Mouse (Mus musculus): ENCODE data around the gene Angptl6. TPM values are rescaled to one million over a fixed set of nuclear protein-coding genes. Genes with fewer than 3 reads are reported as not detected.
A peak's percentile ranks its signal among the peaks of the same experiment; 100 is the strongest.

Angptl6 gene
- polyA plus RNA-seq, 1 experiment: 2.7 TPM

GRCm38 (mm10) chr9:20866879-20867278 is 12.6 kb downstream of the Angptl6 start:
- H3K4me3 ChIP-seq (ENCODE audit: extremely low read depth, insufficient read depth, insufficient read length): no peak overlapping the region
- 66% methylated on average over 3 of the region's 3 CpGs for WGBS

GRCm38 (mm10) chr9:20862225-20862624 is 17.3 kb downstream of the Angptl6 start:
- no peak overlapping the region for H3K4me3 ChIP-seq (ENCODE audit: extremely low read depth, insufficient read depth, insufficient read length)
- no peaks in the 10 kb centered on the region for H3K27me3 ChIP-seq (ENCODE audit: control insufficient read depth, insufficient read depth, low read length)
- H3K27ac ChIP-seq (ENCODE audit: insufficient read depth, low read length): no peak overlapping the region
- 60% methylated on average over 4 of the region's 4 CpGs for WGBS
- no peaks in the 10 kb centered on the region for H3K36me3 ChIP-seq (ENCODE audit: control insufficient read depth, insufficient read depth, low read length)
- DNase-seq (ENCODE audit: low read depth in 1 of 2, low spot score in 2 of 2): no peak
- TF ChIP-seq POLR2A (IDR thresholded peaks at IDR 0.05; ENCODE audit: low read depth, low read length): no peak
- no peak for TF ChIP-seq CTCF (IDR thresholded peaks at IDR 0.05; ENCODE audit: extremely low read depth, insufficient read depth, insufficient read length, insufficient replicate concordance)
- H3K4me1 ChIP-seq (ENCODE audit: control insufficient read depth, insufficient read depth, insufficient read length): no peaks in the 10 kb centered on the region

More at GRCm38 (mm10) chr9:20866879-20867278, 12.6 kb downstream of the Angptl6 start:
- no peak for DNase-seq (ENCODE audit: low read depth in 1 of 2, low spot score in 2 of 2)
- 0 out of 2 replicates have a peak, but pooled peaks cover 3% of the 10 kb centered on the region for H3K36me3 ChIP-seq (ENCODE audit: control insufficient read depth, insufficient read depth, low read length)
- no peak overlapping the region for H3K27ac ChIP-seq (ENCODE audit: insufficient read depth, low read length)
- TF ChIP-seq CTCF (IDR thresholded peaks at IDR 0.05; ENCODE audit: extremely low read depth, insufficient read depth, insufficient read length, insufficient replicate concordance) (no peak), POLR2A (IDR thresholded peaks at IDR 0.05; ENCODE audit: low read depth, low read length) (no peak)
- H3K4me1 ChIP-seq (ENCODE audit: control insufficient read depth, insufficient read depth, insufficient read length): peaks cover 5% of the 10 kb centered on the region; the same call in 1 of the 2 replicates
- H3K27me3 ChIP-seq (ENCODE audit: control insufficient read depth, insufficient read depth, low read length): no peaks in the 10 kb centered on the region

- Histone ChIP-seq H3K4me1 (ENCODE audit: control insufficient read depth, insufficient read depth, insufficient read length) (no peaks in the 10 kb centered on the region), H3K27ac (ENCODE audit: insufficient read depth, low read length) (no peak overlapping the region), H3K27me3 (ENCODE audit: control insufficient read depth, insufficient read depth, low read length) (no peaks in the 10 kb centered on the region), H3K4me3 (ENCODE audit: extremely low read depth, insufficient read depth, insufficient read length) (no peak overlapping the region), H3K36me3 (ENCODE audit: control insufficient read depth, insufficient read depth, low read length) (no peaks in the 10 kb centered on the region)
- peak in 1 of 2 experiments; percentile 35 for DNase-seq (ENCODE audit: low read depth in 1 of 2, low spot score in 2 of 2)
- 9% methylated on average over 4 of the region's 4 CpGs for WGBS
- peak; percentile 24; the same call in 1 of the 2 replicates for TF ChIP-seq CTCF (IDR thresholded peaks at IDR 0.05; ENCODE audit: extremely low read depth, insufficient read depth, insufficient read length, insufficient replicate concordance)
- TF ChIP-seq POLR2A (IDR thresholded peaks at IDR 0.05; ENCODE audit: low read depth, low read length): no peak
These were observed 17.7 kb downstream of the Angptl6 start for GRCm38 (mm10) chr9:20861821-20862220.

- no peaks in the 10 kb centered on the region for H3K27me3 ChIP-seq (ENCODE audit: control insufficient read depth, insufficient read depth, low read length)
- no peak for TF ChIP-seq POLR2A (IDR thresholded peaks at IDR 0.05; ENCODE audit: low read depth, low read length)
- H3K4me1 ChIP-seq (ENCODE audit: control insufficient read depth, insufficient read depth, insufficient read length): no peaks in the 10 kb centered on the region
- no peak overlapping the region for H3K27ac ChIP-seq (ENCODE audit: insufficient read depth, low read length)
- H3K4me3 ChIP-seq (ENCODE audit: extremely low read depth, insufficient read depth, insufficient read length): no peak overlapping the region
- WGBS: 45% methylated on average over 6 of the region's 6 CpGs
- DNase-seq (ENCODE audit: low read depth in 1 of 2, low spot score in 2 of 2): no peak
- no peaks in the 10 kb centered on the region for H3K36me3 ChIP-seq (ENCODE audit: control insufficient read depth, insufficient read depth, low read length)
These were observed 19.6 kb downstream of the Angptl6 start for GRCm38 (mm10) chr9:20859926-20860325.

GRCm38 (mm10) chr9:20857131-20857530 is 22.4 kb downstream of the Angptl6 start:
- Histone ChIP-seq H3K27ac (ENCODE audit: insufficient read depth, low read length) (no peak overlapping the region), H3K4me3 (ENCODE audit: extremely low read depth, insufficient read depth, insufficient read length) (no peak overlapping the region), H3K4me1 (ENCODE audit: control insufficient read depth, insufficient read depth, insufficient read length) (no peaks in the 10 kb centered on the region), H3K36me3 (ENCODE audit: control insufficient read depth, insufficient read depth, low read length) (no peaks in the 10 kb centered on the region), H3K27me3 (ENCODE audit: control insufficient read depth, insufficient read depth, low read length) (no peaks in the 10 kb centered on the region)
- no peak for TF ChIP-seq CTCF (IDR thresholded peaks at IDR 0.05; ENCODE audit: extremely low read depth, insufficient read depth, insufficient read length, insufficient replicate concordance)
- TF ChIP-seq POLR2A (IDR thresholded peaks at IDR 0.05; ENCODE audit: low read depth, low read length): no peak
- 5% methylated on average over 6 of the region's 6 CpGs for WGBS
- peak; percentile 55 to 59 for DNase-seq (ENCODE audit: low read depth in 1 of 2, low spot score in 2 of 2)

- Histone ChIP-seq H3K4me3 (ENCODE audit: extremely low read depth, insufficient read depth, insufficient read length) (no peak overlapping the region), H3K27ac (ENCODE audit: insufficient read depth, low read length) (no peak overlapping the region), H3K4me1 (ENCODE audit: control insufficient read depth, insufficient read depth, insufficient read length) (no peaks in the 10 kb centered on the region), H3K27me3 (ENCODE audit: control insufficient read depth, insufficient read depth, low read length) (no peaks in the 10 kb centered on the region), H3K36me3 (ENCODE audit: control insufficient read depth, insufficient read depth, low read length) (no peaks in the 10 kb centered on the region)
- no peak for TF ChIP-seq CTCF (IDR thresholded peaks at IDR 0.05; ENCODE audit: extremely low read depth, insufficient read depth, insufficient read length, insufficient replicate concordance)
- no peak for TF ChIP-seq POLR2A (IDR thresholded peaks at IDR 0.05; ENCODE audit: low read depth, low read length)
- no peak for DNase-seq (ENCODE audit: low read depth in 1 of 2, low spot score in 2 of 2)
- 89% methylated on average over 2 of the region's 2 CpGs for WGBS
These were observed 29.3 kb downstream of the Angptl6 start for GRCm38 (mm10) chr9:20850179-20850578.

- TF ChIP-seq POLR2A (IDR thresholded peaks at IDR 0.05; ENCODE audit: low read depth, low read length) (no peak), CTCF (IDR thresholded peaks at IDR 0.05; ENCODE audit: extremely low read depth, insufficient read depth, insufficient read length, insufficient replicate concordance) (no peak)
- Histone ChIP-seq H3K4me1 (ENCODE audit: control insufficient read depth, insufficient read depth, insufficient read length) (no peaks in the 10 kb centered on the region), H3K27ac (ENCODE audit: insufficient read depth, low read length) (no peak overlapping the region), H3K36me3 (ENCODE audit: control insufficient read depth, insufficient read depth, low read length) (no peaks in the 10 kb centered on the region), H3K4me3 (ENCODE audit: extremely low read depth, insufficient read depth, insufficient read length) (no peak overlapping the region), H3K27me3 (ENCODE audit: control insufficient read depth, insufficient read depth, low read length) (no peaks in the 10 kb centered on the region)
- DNase-seq (ENCODE audit: low read depth in 1 of 2, low spot score in 2 of 2): no peak
- 47% methylated on average over 2 of the region's 2 CpGs for WGBS
These were observed 36.9 kb downstream of the Angptl6 start for GRCm38 (mm10) chr9:20842670-20843069.
